Mouse (Mus musculus) kidney, adult 2 months (tissue): ENCODE measurements around the gene Nisch.

Experiments
- CTCF ChIP-seq: fragments of 200-500 bp; conservative IDR thresholded peaks from 2 replicates; pipeline ENCODE4 v1.5.1; 2011; ENCODE audit warnings: low read depth, mild to moderate bottlenecking, control low read depth, low read length, moderate library complexity, mixed read lengths; ENCODE audit not compliant: insufficient read depth, insufficient read length
- POLR2A ChIP-seq: fragments of 200-500 bp; IDR thresholded peaks from one replicate; pipeline ENCODE4 v1.6.1; 2011; ENCODE audit warnings: low read depth, low read length, control low read depth

- TF ChIP-seq CTCF (no peak), POLR2A (no peak)
Observed at GRCm38 (mm10) chr14:31193791-31194190, 23.0 kb downstream of the Nisch start.
